Mouse (Mus musculus) G1E (cell line): ENCODE data around the gene Syndig1.

ENCODE experiments used
- CTCF ChIP-seq: IDR thresholded peaks from 2 replicates; pipeline ENCODE4 v1.5.1; 2012; ENCODE audit warnings: low read depth, low read length, inconsistent platforms, mixed read lengths
- GATA1 ChIP-seq: IDR thresholded peaks from 2 replicates; pipeline ENCODE4 v1.6.1; 2012; ENCODE audit warnings: borderline replicate concordance, low read length, inconsistent platforms, mixed read lengths
- GATA2 ChIP-seq: IDR thresholded peaks from 2 replicates; pipeline ENCODE4 v1.6.1; 2012; ENCODE audit warnings: low read depth, low read length, inconsistent platforms, borderline replicate concordance
- POLR2AphosphoS5 ChIP-seq: IDR thresholded peaks from 2 replicates; pipeline ENCODE4 v1.6.1; 2012; ENCODE audit warnings: low read depth, low read length, inconsistent platforms; ENCODE audit not compliant: insufficient replicate concordance
- TAL1 ChIP-seq: conservative IDR thresholded peaks from 2 replicates; pipeline ENCODE4 v1.6.1; 2012; ENCODE audit warnings: low read depth, low read length, inconsistent platforms, mixed read lengths

GRCm38 (mm10) chr2:150020706-150021105, 191.7 kb downstream of the Syndig1 start:
- TF ChIP-seq GATA1 = no peak
- no peak for TF ChIP-seq CTCF
- no peak for TF ChIP-seq POLR2AphosphoS5
- no peak for TF ChIP-seq TAL1
- TF ChIP-seq GATA2 = no peak
